Mouse (Mus musculus): ENCODE measurements around the gene Cntnap1. TPM values are rescaled to one million over a fixed set of nuclear protein-coding genes. Genes with fewer than 3 reads are reported as not detected.
A peak's percentile ranks its signal among the peaks of the same experiment; 100 is the strongest.

Gene Cntnap1
- total RNA-seq, 2 experiments from 2014 or later: 1.2 to 1.6 TPM

DNA sequence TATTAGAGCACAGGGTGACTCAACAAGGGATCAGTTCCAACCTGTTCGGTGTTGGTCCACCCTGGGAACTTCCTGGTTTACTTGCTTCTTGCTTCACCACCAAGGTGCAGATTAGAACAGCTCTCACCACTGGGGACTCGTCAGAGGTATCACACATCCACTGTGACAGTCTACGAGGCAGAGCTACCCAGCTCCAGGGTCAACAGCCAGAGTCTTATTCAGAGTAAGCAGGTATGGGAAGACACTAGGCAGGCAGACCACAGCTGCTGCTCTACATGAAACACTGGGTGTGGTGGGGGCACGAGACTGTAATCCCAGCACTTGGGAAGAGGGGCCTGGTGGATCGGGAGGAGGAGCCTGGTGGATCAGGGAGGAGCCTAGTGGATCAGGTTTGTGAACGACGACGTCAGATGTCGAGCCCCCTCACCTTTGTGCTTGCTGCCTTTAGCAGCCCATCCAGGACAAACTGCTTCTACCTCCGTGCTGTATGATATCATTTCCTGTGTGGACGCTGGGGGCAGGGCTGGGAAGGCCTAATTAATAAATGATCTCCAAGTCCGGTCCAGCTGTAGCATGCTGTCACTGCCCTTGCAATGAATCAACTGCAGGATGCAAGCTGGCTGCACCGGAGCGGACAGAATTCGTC is 31.7 kb upstream of the Cntnap1 start:
- intact Hi-C loops (cut with DNase I): no loop called here
- TF ChIP-seq CTCF (IDR thresholded peaks at IDR 0.05): no peak
- DNase-seq: no peak
- peak overlapping the region; percentile 47 for H3K4me3 ChIP-seq
- no peak overlapping the region for H3K27ac ChIP-seq

DNA sequence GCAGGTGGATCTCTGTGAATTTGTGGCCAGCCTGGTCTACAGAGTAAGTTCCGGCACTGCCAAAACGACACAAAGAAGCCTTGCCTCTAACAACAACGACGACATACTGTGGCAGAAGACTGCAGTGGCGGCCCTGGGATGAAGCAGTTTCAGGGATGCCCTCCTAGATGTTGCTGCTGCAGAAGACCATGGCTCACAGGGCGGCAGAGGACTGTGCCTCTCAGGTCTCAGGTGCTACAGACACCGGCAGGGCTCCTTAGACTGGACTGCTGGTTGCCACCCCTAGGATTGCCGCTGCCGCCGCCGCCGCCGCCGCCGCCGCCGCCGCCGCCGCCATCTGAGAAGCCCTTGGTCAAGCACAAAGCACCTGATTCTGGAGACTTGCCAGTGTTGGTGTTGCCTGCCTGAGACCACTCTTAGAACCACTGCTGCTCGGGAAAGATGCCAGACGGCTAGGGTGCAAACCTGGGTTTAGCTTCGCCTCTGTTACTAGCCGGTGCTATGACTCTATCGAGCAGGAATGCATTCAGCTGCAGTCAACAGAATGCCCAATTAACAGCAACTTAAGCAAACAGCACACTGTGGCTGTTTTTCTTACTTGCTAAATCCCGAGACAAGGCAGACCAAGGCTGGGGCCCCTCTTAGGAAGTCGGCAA is 30.0 kb upstream of the Cntnap1 start:
- peak overlapping the region; percentile 58; the same call in 1 of the 2 replicates for H3K27ac ChIP-seq
- intact Hi-C loops (cut with DNase I): no loop called here
- DNase-seq: peak; percentile 41
- H3K4me3 ChIP-seq: peak overlapping the region; percentile 65
- TF ChIP-seq CTCF (IDR thresholded peaks at IDR 0.05): no peak

DNA sequence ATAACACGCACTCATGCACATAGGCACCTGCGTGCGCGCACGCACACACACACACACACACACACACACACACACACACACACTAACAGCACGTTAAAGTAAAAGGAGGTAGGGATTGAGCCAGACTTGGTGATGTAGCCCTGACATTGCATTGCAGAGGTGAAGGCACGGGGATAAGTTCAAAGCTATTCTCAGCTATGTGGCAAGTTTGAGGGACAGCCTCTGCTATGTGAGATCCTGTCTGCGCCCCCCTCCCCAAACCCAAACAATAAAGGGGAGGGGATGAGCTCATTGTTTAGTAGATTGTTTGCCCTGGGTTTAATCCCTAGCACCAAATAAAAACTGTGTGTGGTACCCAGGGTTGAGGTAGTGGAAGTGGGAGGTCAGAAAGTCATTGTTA is 29.2 kb upstream of the Cntnap1 start:
- Histone ChIP-seq H3K4me3 (no peak overlapping the region), H3K27ac (no peak overlapping the region)
- intact Hi-C loops (cut with DNase I): no loop called here
- no peak for TF ChIP-seq CTCF (IDR thresholded peaks at IDR 0.05)
- no peak for DNase-seq

DNA sequence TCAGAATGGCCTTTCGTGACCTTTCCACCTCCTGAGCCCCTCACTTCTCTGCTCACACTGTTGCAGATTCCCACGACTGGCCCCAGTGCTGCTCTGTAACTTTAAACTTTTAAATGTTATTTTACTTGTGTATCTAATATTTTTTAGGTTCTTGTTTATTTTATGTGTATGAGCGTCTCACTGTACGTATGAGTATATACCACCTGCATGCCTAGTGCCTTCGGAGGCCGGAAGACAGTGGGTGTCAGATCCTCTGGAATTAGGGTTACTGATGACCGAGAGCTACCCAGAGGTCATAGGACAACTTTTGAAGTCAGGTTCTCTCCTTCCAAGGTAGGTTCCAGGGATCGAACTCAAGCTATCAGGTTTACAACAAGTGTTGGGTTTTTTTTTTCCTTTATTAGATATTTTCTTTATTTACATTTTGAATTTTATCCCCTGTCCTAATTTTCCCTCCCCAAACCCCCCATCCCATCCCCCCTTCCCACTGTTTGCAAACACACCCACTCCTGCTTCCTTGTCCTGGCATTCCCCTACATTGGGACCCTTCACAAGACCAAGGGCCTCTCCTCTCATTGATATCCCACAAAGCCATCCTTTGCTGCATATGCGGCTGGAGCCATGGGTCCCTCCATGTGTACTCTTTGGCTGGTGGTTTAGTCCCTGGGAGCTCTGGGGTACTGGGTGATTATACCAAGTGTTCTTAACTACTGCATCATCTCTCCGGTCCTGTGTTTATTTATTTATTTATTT is 27.9 kb upstream of the Cntnap1 start:
- TF ChIP-seq CTCF (IDR thresholded peaks at IDR 0.05): no peak
- intact Hi-C loops (cut with DNase I): no loop called here
- Histone ChIP-seq H3K27ac (no peak overlapping the region), H3K4me3 (no peak overlapping the region)
- DNase-seq: no peak

DNA sequence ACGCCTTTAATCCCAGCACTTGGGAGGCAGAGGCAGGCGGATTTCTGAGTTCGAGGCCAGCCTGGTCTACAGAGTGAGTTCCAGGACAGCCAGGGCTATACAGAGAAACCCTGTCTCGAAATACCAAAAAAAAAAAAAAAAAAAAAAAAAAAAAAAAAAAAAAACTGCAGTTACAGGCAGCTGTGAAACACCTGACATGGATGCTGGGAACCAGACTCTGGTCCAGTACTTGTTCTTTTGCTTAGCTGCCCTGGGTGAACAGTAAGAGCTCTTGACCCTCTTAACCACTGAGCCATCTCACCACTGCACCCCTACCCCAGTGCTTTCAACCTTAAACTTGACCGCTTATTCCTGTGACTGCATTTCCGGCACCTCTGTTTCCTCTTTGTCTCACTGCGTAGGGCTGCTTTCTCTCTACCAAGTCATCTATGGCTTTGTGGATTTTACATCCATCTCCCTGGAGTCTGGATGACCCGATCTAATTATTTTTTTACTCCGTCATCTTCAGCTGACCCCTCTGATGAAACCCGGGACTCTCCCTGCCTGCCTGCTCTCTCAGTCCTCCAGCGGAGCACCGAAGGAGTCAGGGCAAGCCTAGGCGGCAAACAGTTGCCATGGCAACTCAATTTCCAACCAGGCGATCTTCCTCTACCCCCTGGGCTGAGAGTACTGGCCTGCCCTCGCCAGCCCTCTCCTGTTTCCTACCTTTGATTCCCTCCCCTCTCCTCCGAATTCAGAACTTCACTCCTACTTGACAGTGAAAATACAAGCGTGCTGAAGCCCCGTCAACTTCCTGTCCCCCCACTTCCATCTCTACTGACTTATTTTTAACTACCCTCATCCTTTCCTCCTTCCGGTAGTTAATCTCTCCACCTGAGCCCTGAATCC is 26.7 kb upstream of the Cntnap1 start:
- TF ChIP-seq CTCF (IDR thresholded peaks at IDR 0.05): no peak
- intact Hi-C loops (cut with DNase I): no loop called here
- peak; percentile 23 for DNase-seq
- peak overlapping the region; percentile 43; the same call in 1 of the 2 replicates for H3K27ac ChIP-seq
- H3K4me3 ChIP-seq: peak overlapping the region; percentile 56

DNA sequence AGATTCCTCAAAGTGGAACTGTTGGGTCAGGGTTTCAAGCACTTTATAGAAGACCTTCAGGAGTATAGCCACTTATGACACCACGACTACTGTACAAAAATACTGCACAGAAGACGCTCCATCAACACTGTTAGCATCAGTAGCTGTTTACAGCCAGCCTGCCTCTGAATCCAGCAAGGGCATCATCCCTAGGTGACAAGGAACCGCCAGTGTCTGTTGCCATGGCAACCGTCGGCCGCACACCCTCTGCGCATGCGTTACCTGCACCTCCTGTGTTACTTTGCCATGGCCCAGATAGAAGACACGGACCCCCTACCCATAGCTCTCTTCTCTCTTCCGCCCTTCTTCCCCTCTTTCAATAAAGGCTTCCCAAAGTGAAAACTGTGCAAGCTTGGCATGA is 23.9 kb upstream of the Cntnap1 start:
- H3K27ac ChIP-seq: no peak overlapping the region
- TF ChIP-seq CTCF (IDR thresholded peaks at IDR 0.05): no peak
- no peak overlapping the region for H3K4me3 ChIP-seq
- intact Hi-C loops (cut with DNase I): no loop called here
- DNase-seq: no peak

DNA sequence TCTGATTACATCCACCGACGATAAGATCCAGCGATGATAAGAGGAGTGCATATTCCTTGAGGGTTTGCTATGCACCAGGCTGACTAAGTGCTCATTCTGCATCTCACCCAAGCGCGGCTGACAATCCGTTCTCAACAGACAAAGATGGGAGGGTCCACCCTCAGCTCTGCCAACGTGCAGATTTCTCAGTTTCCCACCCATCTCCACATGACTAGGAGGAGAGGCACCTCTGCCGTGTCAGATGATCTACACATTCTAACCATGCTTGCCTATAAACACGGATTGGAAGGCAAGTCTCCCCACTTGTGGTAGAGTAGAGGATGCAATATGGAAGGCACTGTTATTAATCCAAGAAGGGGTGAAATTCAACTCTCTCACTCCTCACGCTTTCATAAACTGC is 21.6 kb upstream of the Cntnap1 start:
- no peak for DNase-seq
- intact Hi-C loops (cut with DNase I): no loop called here
- Histone ChIP-seq H3K27ac (peak overlapping the region; percentile 71), H3K4me3 (no peak overlapping the region)
- no peak for TF ChIP-seq CTCF (IDR thresholded peaks at IDR 0.05)

DNA sequence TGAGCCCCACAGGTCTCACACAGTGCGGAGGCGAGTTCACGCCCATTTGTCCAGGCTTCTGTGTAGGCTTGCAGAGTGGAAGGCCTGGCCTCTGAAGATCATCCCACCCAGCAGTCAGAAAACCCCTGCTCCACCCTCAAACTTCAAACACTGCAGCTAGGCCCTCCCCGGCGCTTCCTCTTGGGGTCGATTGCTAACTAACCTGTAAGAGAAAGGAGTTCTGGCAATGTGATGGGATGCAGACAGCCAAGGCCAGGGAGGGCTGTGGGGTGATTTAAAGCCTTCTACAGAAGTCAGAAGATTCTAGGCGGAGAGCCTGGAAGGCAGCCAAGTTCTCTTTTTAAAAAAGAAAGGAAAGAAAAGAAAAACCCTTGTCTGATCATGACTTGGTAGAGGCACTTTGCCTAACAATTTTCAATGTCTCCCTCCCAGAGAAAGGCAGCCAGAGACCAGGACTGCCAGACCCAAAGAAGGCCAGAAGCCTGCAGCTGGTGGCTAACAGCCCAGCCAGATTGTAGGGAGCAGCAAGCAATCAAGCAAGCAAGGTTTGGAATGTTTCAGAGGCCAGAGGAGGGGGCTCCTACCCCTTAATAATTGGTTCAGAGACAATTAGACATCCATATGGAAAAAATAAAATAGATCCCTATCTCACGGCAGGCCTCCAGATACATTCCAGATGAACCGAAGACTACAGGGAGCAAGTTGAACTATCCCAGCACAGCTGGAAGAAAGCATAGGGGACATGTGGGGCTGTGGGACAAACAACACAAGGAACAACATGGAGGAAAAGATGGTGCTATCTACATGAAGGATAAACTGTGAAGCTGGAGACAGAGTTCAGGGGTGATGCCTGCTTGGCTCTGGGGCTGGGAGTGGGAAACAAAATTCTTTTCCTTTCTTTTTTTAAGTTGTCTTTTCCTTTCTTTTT is 20.9 kb upstream of the Cntnap1 start:
- intact Hi-C loops (cut with DNase I): no loop called here
- Histone ChIP-seq H3K4me3 (no peak overlapping the region), H3K27ac (peak overlapping the region; percentile 71)
- peak; percentile 56 for DNase-seq
- no peak for TF ChIP-seq CTCF (IDR thresholded peaks at IDR 0.05)

DNA sequence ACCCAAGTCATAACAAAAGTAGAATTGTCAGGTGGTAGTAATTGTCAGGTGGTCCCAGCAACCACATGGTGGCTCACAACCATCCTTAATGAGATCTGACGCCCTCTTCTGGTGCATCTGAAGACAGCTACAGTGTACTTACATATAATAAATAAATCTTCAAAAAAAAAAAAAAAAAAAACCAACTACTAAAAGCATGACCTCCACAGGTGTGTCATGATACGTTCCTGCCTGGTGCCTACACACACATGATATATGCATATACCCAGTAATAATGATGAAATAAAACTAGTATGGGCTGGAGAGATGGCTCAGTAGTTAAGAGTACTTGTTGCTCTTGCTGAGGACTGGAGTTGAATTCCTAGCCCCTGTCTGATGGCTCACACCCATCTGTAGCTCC is 19.3 kb upstream of the Cntnap1 start:
- H3K4me3 ChIP-seq: no peak overlapping the region
- intact Hi-C loops (cut with DNase I): no loop called here
- no peak overlapping the region for H3K27ac ChIP-seq
- DNase-seq: no peak
- TF ChIP-seq CTCF (IDR thresholded peaks at IDR 0.05): no peak

DNA sequence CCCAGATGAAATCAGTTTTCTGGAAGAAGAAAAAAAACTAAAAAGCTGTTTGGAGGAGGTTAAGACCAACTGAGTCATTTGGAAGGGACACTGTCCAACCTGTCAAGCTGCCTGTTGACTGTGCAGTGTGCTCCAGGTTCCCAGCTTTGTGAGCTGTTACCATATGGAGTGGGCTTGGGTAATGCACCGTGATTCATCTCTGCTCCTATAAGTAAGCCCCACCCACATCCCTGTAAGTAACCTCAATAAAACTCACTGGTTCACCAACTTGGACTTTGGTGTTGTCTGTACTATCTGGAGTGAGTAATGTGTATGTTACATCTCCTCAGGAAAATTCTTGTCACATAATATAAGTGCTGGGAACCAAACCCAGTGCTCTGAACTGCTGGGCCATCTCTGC is 17.5 kb upstream of the Cntnap1 start:
- DNase-seq: no peak
- Histone ChIP-seq H3K27ac (no peak overlapping the region), H3K4me3 (no peak overlapping the region)
- TF ChIP-seq CTCF (IDR thresholded peaks at IDR 0.05): no peak
- intact Hi-C loops (cut with DNase I): no loop called here

DNA sequence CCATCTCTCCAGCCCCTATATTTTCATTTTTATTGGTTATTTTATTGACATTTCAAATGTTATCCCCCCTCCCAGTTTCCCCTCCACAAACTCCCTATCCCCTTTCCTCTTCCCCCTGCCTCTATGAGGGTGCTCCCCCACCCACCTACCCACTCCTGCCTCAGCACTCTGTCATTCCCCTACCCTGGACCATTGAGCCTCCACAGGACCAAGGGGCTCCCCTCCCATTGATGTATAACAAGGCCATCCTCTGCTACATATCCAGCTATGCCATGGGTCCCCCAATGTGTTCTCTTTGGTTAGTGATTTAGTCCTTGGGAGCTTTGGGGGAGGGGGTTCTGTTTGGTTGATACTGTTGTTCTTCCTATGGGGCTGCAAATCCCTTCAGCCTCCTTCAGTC is 15.7 kb upstream of the Cntnap1 start:
- Histone ChIP-seq H3K27ac (no peak overlapping the region), H3K4me3 (no peak overlapping the region)
- DNase-seq: no peak
- intact Hi-C loops (cut with DNase I): no loop called here
- TF ChIP-seq CTCF (IDR thresholded peaks at IDR 0.05): no peak

All from gastrocnemius, adult 2 months (tissue).